Mouse (Mus musculus) splenic B cell, adult 2 months (primary cell): ENCODE results near the gene Slc35c2.

Source experiments
- DNase-seq: peaks from one replicate; pipeline ENCODE4 v3.0.0-alpha.2; 2011; ENCODE audit warnings: low read depth, low spot score
- H3K27me3 ChIP-seq: 2 replicates; pipeline ENCODE4 v1.6.1; 2012; ENCODE audit warnings: mild to moderate bottlenecking, low read length, moderate library complexity, mixed read lengths; ENCODE audit not compliant: control insufficient read depth, poor library complexity, insufficient read depth, severe bottlenecking
- H3K36me3 ChIP-seq: 2 replicates; pipeline ENCODE4 v1.6.1; 2012; ENCODE audit warnings: mild to moderate bottlenecking, low read length, moderate library complexity, mixed read lengths; ENCODE audit not compliant: control insufficient read depth, poor library complexity, insufficient read depth, severe bottlenecking

Gene Slc35c2

DNA sequence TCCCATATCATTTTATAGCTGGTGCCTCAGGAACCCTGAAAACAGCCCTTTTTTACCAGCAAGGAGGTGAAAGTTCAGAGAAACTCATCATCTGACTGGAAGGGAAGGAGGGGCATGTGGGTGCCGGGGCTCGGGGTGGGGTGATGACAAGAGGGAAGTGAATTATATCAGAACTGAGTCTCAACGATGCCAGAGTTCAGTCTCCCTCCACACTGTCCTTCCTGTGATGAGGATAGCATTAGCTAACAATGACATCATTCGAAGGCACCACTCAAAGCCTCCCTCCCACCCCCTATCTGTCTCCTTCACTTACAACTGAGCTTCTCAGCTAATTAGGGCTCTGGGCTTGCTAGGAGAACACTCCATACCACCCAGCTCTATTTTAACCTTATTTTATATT, 31.8 kb upstream of the Slc35c2 start:
- Histone ChIP-seq H3K36me3 (0 out of 2 replicates have a peak, but pooled peaks cover 2% of the 10 kb centered on the region), H3K27me3 (no peaks in the 10 kb centered on the region)
- DNase-seq = peak; percentile 39

DNA sequence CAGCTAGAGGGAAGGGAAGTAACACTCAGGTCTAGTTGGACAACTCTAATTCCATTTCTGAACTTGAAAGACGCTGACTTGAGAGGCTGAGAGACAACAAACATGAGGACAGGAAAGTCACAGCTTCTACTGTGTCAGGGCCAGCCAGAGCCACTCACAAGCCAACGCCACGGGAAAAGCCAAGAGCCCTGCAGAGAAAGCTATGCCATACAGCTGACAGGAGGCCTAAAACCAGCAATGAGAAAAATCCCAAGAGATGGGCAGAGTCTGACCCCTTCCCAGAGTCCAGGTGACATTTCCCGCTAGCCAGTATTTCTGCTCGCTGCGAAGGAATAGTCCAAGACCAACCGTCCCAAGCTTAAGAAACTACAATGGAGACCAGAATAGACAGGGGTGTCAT, 31.3 kb upstream of the Slc35c2 start:
- no peaks in the 10 kb centered on the region for H3K27me3 ChIP-seq
- H3K36me3 ChIP-seq = 0 out of 2 replicates have a peak, but pooled peaks cover 2% of the 10 kb centered on the region
- no peak for DNase-seq

DNA sequence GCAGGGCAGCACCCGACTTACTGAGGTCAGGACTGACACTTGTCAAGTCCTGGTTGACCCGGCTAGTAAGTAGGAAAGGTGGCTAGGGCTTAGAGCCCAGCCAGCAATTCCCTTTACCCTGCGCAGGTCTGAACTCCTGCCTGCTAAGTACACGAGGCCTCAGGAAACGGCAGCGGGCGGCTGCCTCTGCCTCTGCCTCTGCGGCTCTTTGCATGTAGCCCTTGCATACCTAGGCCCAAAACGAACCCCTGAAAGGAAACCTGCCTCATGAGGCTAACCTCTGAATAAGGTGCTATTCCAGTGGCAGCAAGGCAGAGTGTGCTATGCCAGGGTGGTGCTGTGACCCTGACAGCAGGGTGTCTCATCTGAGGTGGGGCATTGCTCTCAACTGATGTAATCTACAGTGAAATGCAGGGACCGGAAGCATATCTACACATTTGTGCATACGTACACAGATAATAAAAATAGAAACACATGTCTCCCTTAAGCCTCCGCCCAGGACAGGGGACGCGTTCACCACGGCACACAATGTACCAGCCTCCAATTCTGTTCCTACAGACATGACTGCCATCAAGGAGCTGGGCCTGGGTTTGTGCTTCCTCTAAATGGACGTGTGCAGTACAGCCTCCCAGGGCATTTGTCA, 30.1 kb upstream of the Slc35c2 start:
- no peak for DNase-seq
- H3K36me3 ChIP-seq = peaks cover 3% of the 10 kb centered on the region
- no peaks in the 10 kb centered on the region for H3K27me3 ChIP-seq

DNA sequence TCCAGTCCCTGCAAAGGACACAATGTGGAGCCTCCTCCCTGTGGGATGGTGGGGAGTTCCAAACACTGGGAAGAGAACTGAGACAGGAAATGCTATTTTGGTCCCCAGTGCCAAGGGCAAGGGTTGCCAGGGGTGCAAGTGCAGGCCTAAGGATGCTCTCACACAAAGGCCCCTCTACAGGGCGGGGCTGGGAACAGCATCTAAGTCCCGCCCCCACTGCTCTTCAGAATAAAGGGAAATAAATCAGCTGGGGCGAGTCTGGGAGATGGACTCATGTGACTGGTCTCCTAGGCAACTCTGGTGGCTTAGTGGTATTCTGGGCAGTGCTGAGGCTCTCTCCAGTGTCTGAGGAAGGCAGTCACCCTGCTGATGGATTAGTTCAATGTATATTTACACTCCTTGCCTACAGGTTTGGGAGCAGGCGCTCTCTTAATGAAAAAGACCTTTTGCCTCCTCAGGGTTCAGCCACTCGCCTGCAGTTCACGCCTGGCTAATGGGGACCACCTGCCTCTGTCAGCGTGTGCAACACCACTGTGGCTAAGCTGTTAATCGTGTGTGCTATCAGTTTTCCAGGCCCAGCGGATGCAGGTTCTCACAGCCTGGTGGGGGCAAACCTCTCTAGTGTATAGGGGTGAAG, 29.3 kb upstream of the Slc35c2 start:
- Histone ChIP-seq H3K36me3 (peaks cover 3% of the 10 kb centered on the region), H3K27me3 (no peaks in the 10 kb centered on the region)
- peak; percentile 25 for DNase-seq

DNA sequence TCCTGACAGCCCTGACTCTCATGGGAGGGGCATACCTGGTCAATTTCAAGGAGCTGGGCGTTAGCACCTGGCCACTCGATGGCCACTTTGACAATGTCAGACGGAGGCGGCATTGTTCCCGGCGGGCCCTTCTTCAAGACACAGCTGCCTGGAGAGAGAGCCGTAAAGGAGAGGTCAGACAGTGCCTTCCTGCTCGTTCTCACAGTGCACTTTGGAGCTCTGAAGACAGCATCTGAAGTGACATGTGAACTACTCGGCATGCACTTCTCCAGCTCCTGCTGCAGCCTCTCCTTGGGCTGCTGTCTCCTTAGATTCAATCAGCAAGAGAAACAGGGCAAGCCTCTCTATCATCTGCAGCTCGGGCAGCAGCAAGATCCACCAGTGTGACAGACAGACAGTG, 28.5 kb upstream of the Slc35c2 start:
- no peak for DNase-seq
- Histone ChIP-seq H3K27me3 (no peaks in the 10 kb centered on the region), H3K36me3 (peaks cover 3% of the 10 kb centered on the region)

DNA sequence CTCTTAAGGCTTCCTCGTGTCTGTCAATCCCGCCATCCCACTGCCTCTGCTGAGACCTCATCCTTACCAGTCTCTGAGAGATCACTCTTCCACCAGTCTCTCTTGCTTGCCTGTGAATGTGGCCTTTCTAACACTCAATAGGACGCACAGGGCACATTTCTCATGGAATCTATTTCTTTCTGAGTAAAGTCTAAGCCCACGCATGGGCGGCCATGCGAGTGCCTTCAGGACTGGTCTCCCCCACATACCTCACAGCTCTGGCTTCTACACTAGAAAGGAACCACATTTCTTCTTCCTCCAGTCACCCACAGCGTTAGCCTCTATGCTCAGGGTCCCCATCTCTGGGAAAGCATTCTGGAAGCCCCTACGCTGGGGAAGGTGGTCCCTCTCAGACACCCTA, 26.5 kb upstream of the Slc35c2 start:
- Histone ChIP-seq H3K36me3 (peaks cover 3% of the 10 kb centered on the region), H3K27me3 (no peaks in the 10 kb centered on the region)
- DNase-seq = no peak

DNA sequence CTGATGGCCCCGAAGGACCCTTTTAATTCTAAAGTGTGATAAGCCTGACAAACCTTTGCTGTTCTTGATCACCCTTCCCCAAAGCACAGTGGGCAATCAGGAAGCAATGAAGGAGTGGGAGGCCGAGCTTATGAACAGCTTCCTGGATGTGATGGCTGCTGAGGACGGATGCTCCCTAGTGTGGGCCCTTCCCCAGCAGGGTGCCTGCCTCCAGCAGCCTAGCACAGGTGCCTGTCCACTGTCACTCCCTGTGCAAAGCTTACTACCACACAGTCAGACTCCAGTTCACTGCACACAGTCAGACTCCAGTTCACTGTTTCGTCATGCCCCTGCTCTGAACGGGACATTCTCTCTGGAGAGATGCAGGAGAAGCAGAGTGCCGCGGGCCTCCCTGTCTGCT, 24.7 kb upstream of the Slc35c2 start:
- Histone ChIP-seq H3K36me3 (peaks cover 3% of the 10 kb centered on the region), H3K27me3 (no peaks in the 10 kb centered on the region)
- no peak for DNase-seq

DNA sequence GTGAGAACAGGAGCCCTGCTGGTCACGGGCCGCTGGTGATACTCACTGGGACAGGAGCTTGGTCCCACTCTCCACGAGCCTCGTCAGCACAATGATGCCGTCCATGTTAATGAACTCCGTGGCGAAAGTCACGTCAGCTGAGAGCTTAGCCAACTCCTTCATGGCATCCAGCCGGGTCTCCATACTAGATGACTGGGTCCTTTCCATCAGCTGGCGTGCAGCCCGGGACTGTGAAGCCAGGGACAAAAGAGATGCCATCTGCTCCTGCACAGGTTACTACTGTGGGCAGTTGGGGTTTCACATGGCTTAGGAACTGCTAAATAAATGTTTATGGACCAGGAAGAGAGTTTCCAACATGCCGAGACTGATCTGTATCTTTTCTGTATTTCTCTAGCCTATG, 23.9 kb upstream of the Slc35c2 start:
- H3K36me3 ChIP-seq = peaks cover 3% of the 10 kb centered on the region
- no peak for DNase-seq
- no peaks in the 10 kb centered on the region for H3K27me3 ChIP-seq

DNA sequence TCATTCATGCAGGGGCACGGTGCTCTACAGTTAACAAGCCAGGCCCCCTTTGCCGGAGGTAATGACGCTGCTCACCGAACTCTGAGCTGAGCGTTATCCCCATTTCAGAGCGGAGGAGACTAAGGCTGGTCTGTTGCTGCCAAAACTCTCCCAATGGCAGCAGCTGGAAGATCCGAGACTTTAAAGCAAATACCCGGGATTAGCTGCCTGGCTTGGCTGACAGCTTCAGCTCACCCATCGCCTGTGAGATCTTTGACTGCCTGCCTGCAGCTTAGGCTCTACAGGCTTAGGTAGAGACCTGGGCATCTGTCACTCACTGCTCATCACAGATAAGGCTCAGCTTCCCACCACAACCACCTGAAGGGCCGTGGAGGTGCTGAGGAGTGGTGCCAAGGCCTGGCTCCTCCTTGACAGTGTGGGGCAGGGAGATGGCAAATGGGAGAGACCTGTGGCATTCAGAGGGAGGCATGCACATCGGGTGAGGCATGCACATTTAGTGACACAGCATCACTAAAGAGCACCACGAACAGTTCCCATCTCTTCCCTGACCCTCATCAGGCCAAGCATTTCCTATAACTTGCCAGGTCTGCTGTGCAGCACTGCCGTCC, 23.3 kb upstream of the Slc35c2 start:
- H3K36me3 ChIP-seq = peaks cover 3% of the 10 kb centered on the region
- no peaks in the 10 kb centered on the region for H3K27me3 ChIP-seq
- no peak for DNase-seq

DNA sequence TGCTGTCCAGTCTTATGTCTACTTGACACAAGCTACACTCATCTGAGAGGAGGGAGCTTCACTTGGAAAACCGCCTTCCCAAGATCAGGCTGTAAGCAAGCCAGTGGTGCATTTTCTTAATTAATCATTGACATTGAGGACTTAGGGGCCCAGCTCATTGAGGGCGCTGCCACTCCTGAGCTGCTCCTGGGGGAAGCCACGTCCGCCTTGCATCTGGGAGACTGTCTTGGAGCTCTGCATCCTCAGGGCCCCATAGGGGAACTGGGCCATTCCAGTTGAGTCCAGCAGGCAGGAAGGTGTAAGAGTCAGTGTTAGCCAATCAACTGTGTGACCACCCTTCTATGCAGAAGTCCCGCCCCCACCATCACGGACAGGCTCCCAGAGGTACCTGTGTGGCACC, 20.1 kb upstream of the Slc35c2 start:
- DNase-seq = no peak
- Histone ChIP-seq H3K27me3 (no peaks in the 10 kb centered on the region), H3K36me3 (peaks cover 2% of the 10 kb centered on the region)

DNA sequence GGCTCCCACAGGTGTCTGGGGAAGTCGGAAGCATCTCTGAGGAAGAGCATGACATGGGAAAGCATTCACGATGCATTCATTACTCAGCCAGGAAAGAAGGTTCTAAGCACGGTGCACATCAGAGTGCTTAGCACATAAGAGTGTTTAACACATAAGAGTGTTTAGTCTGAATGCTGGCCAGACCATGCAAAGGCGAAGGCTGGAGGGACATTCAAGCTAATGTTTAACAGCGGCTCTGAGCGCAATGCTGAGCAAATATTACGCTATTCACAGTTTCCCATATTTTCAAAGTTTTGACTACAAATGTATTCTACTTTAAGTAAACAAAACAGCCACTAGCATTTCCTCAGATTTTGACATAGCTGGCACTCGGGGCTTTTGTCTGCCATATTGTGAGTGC, 17.8 kb upstream of the Slc35c2 start:
- Histone ChIP-seq H3K36me3 (peaks cover 2% of the 10 kb centered on the region; the same call in 1 of the 2 replicates), H3K27me3 (no peaks in the 10 kb centered on the region)
- no peak for DNase-seq

DNA sequence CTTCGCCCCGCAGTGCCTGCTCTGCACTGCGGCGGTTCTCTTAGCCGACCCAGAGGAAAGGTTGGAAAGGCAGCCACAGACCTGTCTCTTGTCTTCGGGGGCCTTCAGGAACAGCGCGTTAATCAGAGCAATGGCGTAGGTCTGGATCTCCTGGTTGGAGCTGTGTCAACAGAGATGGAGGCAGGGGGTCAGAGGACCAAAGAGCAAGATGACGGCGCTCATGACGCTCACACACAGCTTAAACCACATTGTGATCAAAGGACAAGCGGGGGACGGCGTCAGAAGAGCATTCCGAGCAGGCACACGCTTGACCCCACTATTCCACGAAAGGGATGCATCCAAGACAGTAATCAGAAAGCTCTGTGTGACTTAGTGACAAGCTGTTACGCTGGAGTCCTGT, 17.1 kb upstream of the Slc35c2 start:
- DNase-seq = no peak
- Histone ChIP-seq H3K36me3 (peaks cover 2% of the 10 kb centered on the region; the same call in 1 of the 2 replicates), H3K27me3 (no peaks in the 10 kb centered on the region)

DNA sequence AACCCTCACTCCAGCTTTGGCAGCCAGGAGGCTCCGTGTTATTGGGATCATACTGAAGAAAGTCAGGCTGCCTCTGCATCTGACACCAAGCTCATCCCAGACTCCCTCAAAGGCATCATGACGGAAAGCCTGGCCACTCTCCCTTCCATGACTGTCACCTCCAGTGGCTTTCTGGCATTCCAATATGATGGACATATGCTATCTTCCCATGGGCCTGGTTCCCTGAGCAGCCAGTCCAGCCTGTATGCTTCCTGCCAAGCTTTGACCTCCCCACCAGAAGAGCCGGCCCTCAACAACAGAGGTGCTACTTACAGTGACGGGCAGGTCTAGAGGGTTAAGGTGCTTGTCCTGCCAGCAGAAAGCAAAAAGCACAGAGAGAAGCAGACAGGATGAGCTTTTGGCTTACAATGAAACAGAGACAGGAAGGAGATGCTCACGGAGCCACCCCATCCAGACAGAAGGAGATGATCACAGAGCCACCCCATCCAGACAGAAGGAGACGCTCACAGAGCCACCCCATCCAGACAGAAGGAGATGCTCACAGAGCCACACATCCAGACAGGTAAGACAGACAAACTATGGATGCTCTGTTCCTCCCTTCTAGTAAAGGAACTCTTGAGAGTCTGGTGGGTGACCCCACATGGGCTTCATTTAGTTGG, 15.8 kb upstream of the Slc35c2 start:
- Histone ChIP-seq H3K27me3 (no peaks in the 10 kb centered on the region), H3K36me3 (peaks cover 2% of the 10 kb centered on the region; the same call in 1 of the 2 replicates)
- DNase-seq = no peak

DNA sequence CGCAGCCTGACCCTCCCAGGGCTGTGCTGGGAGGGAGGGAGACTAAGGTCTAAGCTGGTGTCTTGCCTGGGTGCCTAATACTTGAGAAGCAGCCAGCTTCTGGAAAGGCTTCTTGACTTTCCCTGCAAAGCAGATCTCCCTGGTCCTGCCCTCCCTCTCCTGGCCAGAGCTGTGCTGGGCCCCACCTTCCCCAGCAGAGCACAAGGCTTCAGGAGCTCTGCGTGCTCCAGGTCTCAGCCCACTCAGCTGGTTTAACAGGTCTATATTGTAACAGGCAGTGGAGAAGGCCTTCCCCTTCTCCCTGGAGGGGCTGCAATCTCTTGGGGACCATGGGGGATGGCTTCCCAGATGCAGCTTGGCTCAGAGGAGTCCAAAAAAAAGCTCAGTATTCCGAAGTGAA, 13.7 kb upstream of the Slc35c2 start:
- Histone ChIP-seq H3K27me3 (no peaks in the 10 kb centered on the region), H3K36me3 (peaks cover 5% of the 10 kb centered on the region)
- no peak for DNase-seq

DNA sequence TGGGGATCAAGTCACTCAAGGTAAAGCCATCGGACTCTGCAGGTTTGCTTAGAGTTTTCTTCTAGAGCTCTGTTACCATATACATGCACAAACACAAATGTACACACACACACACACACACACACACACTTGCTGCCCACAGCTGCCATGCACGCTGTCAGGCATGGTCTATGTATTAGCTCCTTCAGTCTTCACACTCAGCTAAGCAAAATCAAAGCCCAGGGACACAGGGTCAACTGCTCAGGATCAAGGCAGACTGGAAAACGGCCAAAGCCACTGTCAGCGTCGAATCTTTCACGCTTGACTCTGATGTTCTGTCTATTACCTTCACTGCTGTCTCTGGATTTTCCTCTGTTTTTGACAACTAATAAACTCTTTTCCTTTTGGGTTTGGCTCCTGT, 13.2 kb upstream of the Slc35c2 start:
- H3K36me3 ChIP-seq = peaks cover 5% of the 10 kb centered on the region
- DNase-seq = no peak
- H3K27me3 ChIP-seq = no peaks in the 10 kb centered on the region
